Mouse (Mus musculus): ENCODE measurements around the gene Fbln2. TPM values are rescaled to one million over a fixed set of nuclear protein-coding genes. Genes with fewer than 3 reads are reported as not detected.
A peak's percentile ranks its signal among the peaks of the same experiment; 100 is the strongest.

Gene Fbln2
- total RNA-seq, 2 experiments from 2014 or later = 115 to 127 TPM

DNA sequence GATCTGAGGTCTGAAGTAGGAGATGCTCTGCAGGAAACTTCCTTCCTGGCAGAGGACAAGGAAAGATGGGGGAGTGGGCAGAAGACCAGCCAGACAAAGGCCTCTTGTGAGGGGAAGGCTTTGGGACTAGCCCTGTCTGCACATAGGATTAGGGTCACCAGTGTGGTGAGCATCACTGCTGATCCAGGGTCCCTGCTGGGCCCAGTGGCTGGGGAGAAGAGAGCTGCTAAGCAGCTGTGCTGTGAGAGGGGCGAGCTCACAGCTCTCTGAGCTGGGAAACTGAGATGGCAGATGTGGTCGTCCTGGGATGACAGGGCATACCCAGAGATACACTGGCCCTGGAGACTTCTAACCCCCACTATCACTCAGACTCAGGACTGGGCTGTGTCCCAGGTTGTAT lies 20.8 kb upstream of the Fbln2 start:
- DNase-seq (ENCODE audit: low spot score in 2 of 2) = no peak

DNA sequence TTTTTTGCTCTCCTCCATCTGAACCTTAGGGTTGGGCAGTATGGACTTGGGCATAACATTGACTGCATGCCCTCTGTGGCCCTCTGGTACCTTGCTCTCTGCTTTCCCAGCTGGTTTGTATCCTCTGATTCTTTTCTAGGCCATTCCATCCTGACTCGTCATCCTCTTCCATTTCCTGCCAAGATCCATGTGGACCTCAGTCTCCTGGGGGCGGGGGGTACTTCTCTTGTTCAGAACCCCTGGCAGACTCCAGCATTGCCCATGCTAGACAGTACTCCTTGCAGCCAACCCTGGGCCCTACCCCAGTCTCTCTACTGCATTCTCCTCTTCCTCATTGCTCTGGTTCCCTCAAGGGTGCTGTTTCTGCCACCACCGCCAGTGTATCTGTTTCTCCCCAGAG lies 19.8 kb upstream of the Fbln2 start:
- DNase-seq (ENCODE audit: low spot score in 2 of 2) = no peak

DNA sequence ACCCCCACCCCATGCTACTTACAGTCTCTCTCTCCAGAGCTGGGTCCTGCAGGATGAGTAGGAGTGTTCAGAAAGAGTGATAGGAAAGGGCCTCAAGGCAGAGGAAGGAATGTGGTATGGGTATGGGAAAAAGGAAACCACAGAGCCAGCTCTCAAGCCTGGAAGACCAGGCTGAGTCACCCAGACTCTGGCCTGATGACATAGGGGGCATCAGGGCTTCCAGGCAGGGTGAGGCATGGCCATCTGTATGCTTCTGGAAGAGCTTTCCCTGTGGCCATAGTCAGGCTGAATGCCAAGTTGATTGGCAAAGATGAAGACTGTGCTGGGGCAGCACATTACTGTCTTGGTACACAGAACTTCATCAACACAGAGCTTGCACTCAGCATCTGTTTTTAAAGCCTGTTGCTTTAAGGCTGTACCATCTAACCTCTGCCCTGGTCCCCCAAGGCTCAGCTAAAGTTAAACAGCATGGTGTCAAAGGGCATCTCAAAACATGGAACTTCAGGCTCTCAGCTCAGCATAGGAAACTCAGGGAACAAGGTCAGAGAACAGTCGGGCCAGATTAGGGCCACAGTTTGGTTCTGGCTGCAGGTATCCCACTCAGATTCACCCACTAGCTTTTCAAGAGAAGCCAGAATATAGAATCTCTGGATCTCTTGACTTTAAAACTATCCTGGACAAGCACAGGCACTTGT lies 19.3 kb upstream of the Fbln2 start:
- no peak for DNase-seq (ENCODE audit: low spot score in 2 of 2)

DNA sequence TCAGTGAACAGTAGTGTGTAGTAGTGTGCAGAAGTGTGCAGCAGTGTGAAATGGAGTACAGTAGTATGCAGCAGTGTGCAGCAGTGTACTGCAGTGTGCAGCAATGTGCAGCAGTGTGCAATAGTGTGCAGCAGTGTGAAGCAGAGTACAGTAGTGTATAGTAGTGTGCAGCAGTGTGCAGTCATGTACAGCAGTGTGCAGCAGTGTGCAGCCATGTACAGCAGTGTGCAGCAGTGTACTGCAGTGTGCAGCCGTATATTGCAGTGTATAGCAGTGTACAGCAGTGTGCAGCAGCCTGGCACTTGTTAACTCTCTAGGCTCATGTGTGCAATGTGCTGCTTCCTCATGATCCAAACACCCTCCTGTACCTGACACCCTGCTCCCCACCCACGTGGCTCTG lies 13.8 kb upstream of the Fbln2 start:
- DNase-seq (ENCODE audit: low spot score in 2 of 2) = no peak

DNA sequence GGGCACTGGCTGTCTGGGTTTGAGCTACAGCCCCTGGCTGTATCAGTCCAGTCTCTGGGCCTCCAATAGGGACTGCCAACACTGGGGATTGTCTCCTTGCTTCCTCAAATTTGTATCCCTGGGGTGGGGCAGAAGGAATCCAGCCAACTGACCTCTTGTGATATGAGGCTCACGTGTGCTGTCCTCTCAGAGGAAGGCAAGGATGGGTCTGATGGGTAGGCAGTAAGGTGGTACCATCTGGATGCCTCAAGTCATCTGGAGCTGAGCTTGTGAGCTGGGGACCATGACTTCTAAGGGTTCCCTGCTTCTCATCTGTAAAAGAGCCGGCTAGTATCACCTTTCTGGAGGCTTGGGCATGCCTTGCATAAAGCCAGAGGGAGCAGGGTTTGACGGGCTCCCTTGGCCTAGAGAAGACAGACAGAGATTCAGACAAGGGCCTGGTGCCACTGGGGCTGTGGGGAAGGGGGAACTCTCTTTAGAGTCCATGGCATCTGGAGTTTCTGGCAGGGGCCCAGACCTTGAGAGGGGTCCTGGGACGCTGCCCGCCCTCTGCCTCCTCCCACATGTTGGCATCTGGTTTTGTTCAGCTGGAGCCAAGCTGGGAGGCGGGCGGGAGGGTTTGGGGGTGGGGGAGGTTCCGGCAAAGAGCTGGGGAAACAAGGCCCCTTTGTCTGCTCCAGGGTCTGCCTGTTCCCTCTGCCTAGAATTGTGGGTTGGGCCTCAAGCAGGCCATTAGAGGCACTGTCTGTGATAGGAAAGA lies 11.6 kb upstream of the Fbln2 start:
- peak in 1 of 2 experiments; percentile 52 for DNase-seq (ENCODE audit: low spot score in 2 of 2)

DNA sequence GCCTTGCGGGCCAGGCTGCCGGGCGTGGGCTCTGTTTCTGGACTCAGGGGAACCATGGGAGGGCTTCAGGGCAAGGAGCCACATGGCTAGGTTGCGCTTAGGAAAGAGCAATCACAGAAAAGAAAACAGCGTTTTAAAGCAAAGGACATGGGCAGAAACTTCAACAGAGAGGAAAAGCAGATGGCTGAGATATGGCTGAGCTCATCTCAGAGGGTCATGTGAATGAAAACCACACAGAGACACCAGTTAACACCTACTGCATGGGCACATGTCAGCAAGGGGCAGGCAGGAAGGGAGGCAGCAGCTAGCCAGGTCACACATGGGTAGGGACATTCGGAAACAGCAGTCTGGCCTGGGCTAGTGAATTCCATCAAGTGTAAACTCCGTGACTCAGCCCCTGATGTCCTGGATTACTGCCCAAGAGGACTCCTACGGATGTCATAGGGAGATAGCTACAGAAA lies 10.3 kb upstream of the Fbln2 start:
- peak in 1 of 2 experiments; percentile 52 for DNase-seq (ENCODE audit: low spot score in 2 of 2)

DNA sequence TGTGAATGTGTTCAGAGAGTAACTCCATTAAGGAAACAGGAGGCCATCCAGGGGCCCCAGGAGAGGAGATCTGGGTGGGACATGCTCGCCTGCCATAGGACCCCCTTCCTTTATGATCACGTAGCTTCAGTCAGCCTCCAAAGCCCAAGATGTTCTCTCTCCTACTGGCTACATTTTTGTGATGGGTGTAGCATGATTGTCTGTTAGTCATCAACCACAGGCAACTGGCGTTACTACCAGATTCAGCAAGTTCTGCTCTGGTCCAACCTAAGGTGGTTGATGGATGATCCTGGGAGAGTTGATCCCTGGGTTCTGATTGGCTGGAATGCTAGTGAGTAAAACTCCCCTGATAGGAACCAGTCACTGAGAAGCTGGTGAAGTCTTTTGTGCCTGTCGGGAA lies 9.7 kb upstream of the Fbln2 start:
- DNase-seq (ENCODE audit: low spot score in 2 of 2) = no peak

DNA sequence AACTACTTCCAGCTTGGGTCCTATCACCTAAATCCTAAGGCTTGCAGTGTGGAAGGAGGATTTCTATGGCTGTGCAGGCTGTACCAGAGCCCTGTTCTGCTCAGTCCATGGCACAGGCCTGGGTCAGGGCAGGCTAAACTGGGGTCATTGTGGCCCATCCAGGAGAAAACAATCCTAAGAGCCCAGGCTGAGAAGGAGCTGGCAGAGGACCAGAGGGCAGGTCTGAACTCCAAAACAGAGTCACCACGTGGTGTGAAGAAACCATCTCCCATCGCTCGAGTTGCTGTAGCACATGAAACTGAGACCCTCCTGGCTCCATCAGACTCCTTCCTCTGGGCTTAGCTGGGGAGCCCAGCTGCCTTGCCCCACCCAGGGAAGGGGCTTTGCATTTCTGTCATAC lies 6.9 kb upstream of the Fbln2 start:
- DNase-seq (ENCODE audit: low spot score in 2 of 2) = no peak

DNA sequence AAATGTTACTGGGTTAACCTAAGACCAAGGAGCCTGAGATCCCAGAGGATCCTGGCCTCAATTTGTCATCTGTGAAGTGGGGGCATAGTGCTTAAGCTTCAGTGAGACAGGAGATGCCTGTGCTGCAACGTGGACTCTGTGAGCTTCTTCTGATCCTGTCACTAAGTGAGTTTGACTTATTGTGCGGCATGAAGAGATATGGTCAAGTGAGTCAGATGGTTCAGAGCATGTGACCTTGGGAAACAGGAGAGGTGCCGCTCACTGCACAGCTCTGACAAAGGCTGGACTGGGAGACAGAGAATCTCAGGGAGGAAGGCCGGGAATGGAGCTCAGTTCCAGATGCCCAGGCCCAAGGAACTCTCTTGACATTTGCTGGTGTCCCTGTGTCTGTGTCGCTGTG lies 6.5 kb upstream of the Fbln2 start:
- DNase-seq (ENCODE audit: low spot score in 2 of 2) = no peak

DNA sequence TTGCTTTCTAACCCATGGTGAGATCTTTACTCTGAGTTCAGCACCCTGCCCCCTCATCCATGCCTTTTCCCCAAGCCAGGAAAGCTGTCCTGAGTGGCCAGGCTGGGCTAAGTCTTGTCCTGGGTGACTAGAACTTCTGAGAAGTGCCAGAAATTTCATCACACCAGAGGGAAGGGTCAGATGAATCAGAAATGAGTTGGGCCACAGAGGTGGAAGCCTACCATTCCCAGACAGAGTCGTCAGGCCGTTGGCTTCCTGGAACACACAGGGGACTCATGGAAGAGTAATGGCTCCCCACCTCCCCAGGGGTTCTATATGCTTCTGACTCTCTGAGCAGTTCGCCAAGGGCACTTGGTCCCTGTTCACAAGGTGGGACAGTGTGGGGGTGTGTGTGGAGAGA lies 4.8 kb upstream of the Fbln2 start:
- DNase-seq (ENCODE audit: low spot score in 2 of 2) = no peak

DNA sequence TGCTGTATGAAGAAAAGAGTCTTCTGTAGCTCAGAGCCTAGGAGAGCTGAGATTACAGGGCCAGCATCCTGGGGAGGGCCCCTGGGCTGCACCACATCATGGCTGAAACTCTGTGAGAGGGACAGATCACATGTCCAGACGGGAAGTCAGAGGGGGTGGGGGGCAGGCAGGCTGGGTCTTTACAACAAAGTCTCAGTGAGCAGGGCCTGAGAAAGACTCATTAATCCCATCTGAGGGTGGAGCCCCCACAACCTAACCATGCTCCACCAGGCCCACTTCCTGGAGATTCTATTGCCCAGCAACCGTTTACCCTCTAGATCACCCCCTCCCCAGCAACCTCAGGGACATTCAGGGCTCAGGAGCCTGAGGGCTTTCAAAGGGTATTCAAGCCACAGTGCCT lies 2.5 kb upstream of the Fbln2 start:
- DNase-seq (ENCODE audit: low spot score in 2 of 2) = no peak

DNA sequence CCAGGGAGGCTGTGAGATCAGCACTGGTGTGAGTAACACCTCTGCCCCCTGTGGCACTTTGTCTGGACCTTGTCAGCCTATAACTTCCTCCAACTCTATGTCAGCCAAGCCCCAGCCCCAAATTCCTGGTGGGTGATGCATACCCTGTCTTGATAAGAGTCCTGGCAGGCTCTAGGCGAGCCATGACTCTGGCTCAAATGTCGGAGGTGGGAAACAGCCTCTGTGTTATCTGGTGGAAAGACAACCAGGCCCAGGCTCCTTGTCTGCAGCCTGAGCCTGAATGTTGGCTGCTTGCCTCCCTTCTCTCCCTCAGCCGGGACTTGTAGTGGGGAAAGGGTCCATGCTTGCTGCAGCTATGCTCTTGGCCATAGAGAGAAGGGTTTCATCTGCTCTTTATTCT lies 1.4 kb upstream of the Fbln2 start:
- no peak for DNase-seq (ENCODE audit: low spot score in 2 of 2)

DNA sequence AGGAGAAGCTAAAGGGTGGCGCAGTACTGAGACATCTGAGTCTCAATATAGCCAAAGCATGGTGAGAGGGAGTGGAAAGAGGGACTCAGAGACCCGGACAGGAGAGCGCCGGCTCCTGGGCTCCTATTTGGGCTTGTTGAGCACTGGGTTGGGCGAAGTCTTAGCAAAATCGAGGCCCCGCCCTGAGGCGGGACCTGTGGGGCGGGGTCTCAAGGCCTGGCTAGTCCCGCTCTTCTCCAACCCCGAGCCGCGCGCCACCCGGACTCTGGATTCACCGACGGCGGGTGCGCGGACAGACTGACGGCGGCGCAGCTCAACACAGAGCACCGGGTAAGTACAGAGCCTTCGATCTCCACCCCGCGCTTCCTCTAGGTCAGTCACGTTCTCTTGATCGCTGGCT lies 316 bp downstream of the Fbln2 start:
- DNase-seq (ENCODE audit: low spot score in 2 of 2) = peak; percentile 71 to 83

DNA sequence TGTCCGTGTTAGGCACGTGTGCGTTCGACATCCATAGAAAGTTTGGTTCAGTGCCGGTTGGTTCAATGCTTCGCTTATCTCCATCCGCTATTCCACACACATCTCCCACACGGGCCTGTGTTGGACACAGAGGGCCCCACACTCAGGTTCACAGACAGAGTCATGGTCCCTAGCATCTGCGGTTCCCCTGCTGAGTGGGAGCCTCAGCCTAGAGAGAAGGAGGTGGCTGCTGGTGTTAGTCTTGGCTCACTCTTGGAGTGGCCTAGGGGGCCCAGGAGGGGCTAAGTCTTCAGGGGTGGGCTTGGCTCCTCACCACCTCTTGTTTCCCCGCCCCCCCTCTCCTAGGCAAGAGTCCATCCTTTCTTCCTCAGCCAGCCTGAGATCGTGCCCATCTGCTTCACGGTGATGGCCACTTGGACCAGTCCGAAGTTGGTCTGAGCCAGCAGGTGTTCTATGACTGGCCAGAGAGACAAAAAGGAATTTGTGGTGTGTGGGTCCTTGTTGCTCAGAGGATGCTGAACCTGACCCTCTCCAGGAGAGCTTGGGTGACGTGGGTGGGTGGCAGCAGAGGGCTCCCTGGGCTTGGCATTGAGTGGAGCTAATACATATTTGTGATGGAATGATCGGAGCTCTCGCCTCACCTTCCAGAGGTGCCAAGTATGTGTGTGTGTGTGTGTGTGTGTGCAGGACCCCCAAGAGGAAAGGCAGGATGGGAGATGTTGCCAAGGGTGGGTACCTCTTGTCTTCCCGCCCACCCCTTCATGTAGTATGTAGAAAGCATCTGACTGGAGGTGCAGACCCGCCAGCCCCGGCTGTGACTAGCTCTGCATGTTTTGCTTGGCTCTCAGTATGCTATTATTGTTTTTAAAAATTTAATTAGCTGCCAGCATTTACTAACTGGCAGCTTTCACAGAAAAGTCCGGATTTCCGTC lies 1.3 kb downstream of the Fbln2 start:
- DNase-seq (ENCODE audit: low spot score in 2 of 2) = no peak

DNA sequence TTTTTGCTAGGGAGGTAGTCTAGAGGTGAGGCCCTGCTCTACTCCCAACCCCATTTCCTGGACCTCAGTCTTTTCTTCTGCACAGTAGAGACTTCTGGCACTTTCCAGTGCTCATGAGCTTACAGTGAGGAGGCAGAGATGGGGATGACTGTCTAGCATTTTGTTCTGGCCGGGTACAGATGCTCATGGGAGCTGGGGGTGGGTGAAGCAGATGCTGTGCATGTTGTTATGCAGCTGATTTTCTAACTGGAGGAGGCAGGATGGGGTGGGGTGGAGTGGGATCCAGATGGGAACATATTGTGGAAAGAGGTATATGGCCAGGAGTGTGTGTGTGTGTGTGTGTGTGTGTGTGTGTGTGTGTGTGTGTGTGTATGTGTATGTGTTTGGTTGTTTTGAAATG lies 3.2 kb downstream of the Fbln2 start:
- DNase-seq (ENCODE audit: low spot score in 2 of 2) = no peak

DNA sequence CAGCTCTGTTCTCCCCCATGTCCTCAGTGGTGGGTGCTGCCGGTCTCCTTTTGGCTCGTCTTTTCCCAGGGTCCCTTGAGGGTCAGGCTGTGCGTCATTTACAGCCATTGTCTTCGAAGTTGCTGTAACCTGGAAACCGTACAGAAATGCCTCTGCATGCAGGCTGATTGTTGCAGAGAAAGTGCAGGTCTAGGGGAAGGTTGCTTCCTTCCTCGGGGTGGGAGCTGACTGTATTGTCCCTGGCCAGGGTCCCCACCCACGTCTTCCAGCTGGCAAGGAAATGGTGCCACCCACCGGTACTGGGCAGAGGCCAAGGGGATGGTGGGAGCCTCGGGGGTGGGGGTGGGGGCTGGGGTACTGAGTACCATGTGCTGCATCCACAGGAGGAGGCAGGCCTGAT lies 6.2 kb downstream of the Fbln2 start:
- DNase-seq (ENCODE audit: low spot score in 2 of 2) = no peak

DNA sequence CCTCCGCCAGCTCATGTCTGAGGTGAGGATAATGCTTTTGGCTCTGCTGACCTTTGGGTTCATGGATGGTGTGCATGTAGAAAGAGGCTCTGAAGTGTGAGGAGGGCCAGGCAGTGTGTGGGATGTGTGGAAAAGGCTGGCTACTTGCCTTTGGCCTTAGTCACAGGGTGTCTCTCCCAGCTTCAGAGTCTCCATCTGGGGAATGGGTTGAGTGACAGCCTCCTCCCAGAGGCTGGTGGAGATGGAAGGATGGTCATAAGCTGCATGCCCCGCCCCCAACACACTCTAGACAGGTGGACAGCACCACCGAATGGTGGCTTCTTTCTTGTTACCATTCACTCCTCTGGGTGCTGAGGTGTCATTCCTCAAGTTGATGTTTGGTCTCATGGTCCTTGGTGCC lies 6.6 kb downstream of the Fbln2 start:
- DNase-seq (ENCODE audit: low spot score in 2 of 2) = no peak

DNA sequence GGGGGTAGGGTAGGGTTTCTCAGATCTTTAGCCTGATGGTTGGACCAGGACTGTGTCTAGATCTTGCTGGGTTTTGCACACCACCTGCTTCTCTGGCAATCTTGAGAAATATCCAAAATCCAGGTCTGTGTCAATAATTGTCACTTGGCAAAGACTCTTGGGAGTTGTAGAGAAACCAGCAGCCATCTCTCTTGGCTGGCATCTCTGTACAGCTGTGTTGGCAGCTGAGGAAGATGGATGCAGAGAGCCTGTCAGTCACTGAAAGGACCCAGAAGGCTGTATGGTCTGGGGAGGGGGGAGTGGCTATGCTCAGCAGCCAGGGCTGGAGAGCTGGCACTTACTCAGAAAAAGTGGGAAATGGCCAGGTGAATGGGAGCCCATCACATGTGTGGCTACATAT lies 7.8 kb downstream of the Fbln2 start:
- DNase-seq (ENCODE audit: low spot score in 2 of 2) = no peak

DNA sequence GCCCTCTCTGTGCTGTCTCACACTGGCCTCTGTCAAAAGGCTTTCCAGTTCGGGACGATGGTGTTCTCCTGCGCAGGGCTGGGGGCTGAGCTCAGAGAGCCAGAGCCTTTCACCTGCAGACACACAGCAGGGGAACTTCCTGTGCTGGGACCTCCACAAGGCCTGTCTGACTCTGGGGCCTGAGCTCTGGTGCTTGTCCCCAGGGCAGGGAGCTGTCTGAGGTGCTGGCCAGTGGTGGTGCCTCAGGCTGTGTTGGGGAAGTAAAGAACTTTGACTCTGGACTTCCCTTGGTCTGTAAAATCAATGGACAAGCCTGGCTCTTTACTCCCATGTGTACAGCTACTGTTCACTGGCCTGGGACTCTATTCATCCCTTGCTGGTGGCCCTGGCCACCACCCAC lies 8.8 kb downstream of the Fbln2 start:
- no peak for DNase-seq (ENCODE audit: low spot score in 2 of 2)

DNA sequence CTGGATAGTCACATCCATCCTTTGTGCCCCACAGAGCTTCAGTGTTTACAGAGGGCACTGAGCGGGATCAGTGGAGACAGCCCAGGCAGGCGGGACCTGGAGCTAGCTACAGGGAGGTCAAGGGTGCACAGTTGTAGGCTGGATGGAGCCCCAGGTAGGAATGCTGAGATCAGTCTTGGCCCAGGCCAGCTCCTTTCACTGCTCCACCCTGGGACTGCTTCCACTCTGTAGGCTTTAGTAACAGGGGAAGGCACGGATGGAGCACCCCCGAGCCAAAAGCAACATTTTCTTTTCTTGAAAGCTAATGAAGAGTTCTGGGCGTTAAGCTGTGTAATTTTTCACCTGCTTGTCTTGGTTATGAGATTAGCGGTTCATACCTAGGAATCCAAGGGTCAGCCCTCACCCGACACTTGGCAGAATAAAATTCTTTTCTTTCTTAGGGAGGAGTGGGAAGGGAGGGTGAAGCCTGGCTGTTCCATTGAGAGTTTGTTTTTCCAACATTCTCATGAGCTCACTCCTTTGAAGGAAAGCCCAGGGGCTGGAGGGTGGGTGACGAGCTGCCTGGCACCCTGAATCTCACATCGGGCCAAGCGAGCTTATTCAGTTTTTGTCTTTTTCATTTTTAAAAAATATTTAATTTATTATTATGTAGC lies 10.6 kb downstream of the Fbln2 start:
- no peak for DNase-seq (ENCODE audit: low spot score in 2 of 2)

DNA sequence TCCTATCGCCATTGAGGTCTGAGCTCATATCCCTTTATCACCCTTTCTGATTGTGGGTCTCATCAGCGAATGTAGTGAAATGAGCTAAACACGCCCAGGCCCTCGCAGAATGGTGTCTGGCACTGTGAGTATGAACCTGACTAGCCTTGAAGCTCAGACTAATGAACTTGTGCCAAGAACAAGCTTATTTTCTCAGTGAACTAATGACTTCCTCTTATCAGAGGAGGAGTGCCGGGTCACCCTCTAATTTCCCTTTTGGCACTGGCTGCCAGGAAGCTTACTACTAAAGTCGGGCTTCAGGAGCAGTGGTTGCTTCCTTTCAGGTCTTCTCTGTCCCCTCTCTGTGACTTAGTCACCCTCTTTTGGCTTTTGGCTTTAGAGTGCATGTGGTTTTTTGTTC lies 12.7 kb downstream of the Fbln2 start:
- no peak for DNase-seq (ENCODE audit: low spot score in 2 of 2)
